Mouse (Mus musculus): ENCODE data around the gene Ptbp2.

GRCm38 (mm10) chr3:119772789-119773188 is 11.5 kb downstream of the Ptbp2 start:
- TF ChIP-seq CTCF (IDR thresholded peaks at IDR 0.05; ENCODE audit: control insufficient read depth, insufficient read depth, insufficient replicate concordance, low read depth, low read length) = no peak
- no peak for TF ChIP-seq POLR2A (IDR thresholded peaks at IDR 0.05; ENCODE audit: control insufficient read depth, low read depth, low read length)

Data from testis, adult 2 months (tissue).